Mouse (Mus musculus) neural tube, embryonic 15.5 days (tissue): ENCODE measurements around the gene Olfr250. TPM values are rescaled to one million over a fixed set of nuclear protein-coding genes. Genes with fewer than 3 reads are reported as not detected.
"Not testable (repeated sequence)": the region's sequence is repeated elsewhere in the genome, so short reads cannot be mapped to it uniquely, and the experiment has no call there.

ENCODE experiments used
- ATAC-seq: fragments of 200-750 bp; cut with Nextera tagmentation; 2 replicates; pipeline ENCODE4 v1.8.0; 2017; ENCODE audit warnings: mild to moderate bottlenecking, moderate TSS enrichment, moderate library complexity; ENCODE audit not compliant: low FRiP score
- H3K27ac ChIP-seq: fragments of 300-500 bp; sonication (generic); replicated peaks from 2 replicates; pipeline ENCODE4 v1.5.1; 2015; ENCODE audit warnings: mild to moderate bottlenecking, inconsistent platforms
- H3K27me3 ChIP-seq: fragments of 300-500 bp; sonication (generic); replicated peaks from 2 replicates; pipeline ENCODE4 v1.6.1; 2015; ENCODE audit warnings: inconsistent platforms
- H3K36me3 ChIP-seq: fragments of 300-500 bp; sonication (generic); 2 replicates; pipeline ENCODE4 v1.6.1; 2015; ENCODE audit warnings: inconsistent platforms
- H3K4me1 ChIP-seq: fragments of 300-500 bp; sonication (generic); 2 replicates; pipeline ENCODE4 v1.6.1; 2015; ENCODE audit warnings: inconsistent platforms
- H3K4me2 ChIP-seq: fragments of 300-500 bp; sonication (generic); 2 replicates; pipeline ENCODE4 v1.6.1; 2015; ENCODE audit warnings: inconsistent platforms, mild to moderate bottlenecking, moderate library complexity
- H3K4me3 ChIP-seq: fragments of 300-500 bp; sonication (generic); replicated peaks from 2 replicates; pipeline ENCODE4 v1.5.1; 2015; ENCODE audit warnings: mild to moderate bottlenecking, inconsistent platforms
- H3K9ac ChIP-seq: fragments of 300-500 bp; sonication (generic); replicated peaks from 2 replicates; pipeline ENCODE4 v1.6.1; 2015; ENCODE audit warnings: mild to moderate bottlenecking, inconsistent platforms
- H3K9me3 ChIP-seq: fragments of 300-500 bp; sonication (generic); replicated peaks from 2 replicates; pipeline ENCODE4 v1.6.1; 2016; ENCODE audit warnings: inconsistent platforms
- WGBS: fragments of 180-500 bp; shearing (Covaris S2); methylation state at CpG from one replicate; pipeline ENCODE4 v1.1.7; 2015; ENCODE audit warnings: mixed read lengths; 5-methylcytosine and 5-hydroxymethylcytosine counted together
- polyA plus RNA-seq: library from polyadenylated mRNA; unstranded; fragments of >200 nt; fragmentation: Nextera tagmentation; extraction: Ambion mirVana; gene quantifications from 2 replicates; pipeline ENCODE4 v1.2.1, GENCODE M21; 2015

Gene Olfr250
- not detected in 2 replicates for polyA plus RNA-seq

- H3K27me3 ChIP-seq: no peaks in the 10 kb centered on the region
- no peak within 1 kb of the TSS for H3K27ac ChIP-seq
- H3K4me2 ChIP-seq: no peak within 1 kb of the TSS
- no peak within 1 kb of the TSS for H3K9ac ChIP-seq
- no peaks in the 10 kb centered on the region for H3K36me3 ChIP-seq
- H3K4me1 ChIP-seq: no peaks in the 10 kb centered on the region
- no peak within 1 kb of the TSS for H3K4me3 ChIP-seq
- 90% methylated on average over 2 of the region's 2 CpGs for WGBS
- H3K9me3 ChIP-seq: no peaks in the 10 kb centered on the region
- ATAC-seq: no peak
These were observed at the start of gene Olfr250 for GRCm38 (mm10) chr9:38366596-38366995. TSS of gene Olfr250 (plus strand) at chr9:38366896.

- Histone ChIP-seq H3K4me1 (no peaks in the 10 kb centered on the region), H3K9ac (no peak within 1 kb of the TSS), H3K27me3 (no peaks in the 10 kb centered on the region), H3K9me3 (no peaks in the 10 kb centered on the region), H3K27ac (no peak within 1 kb of the TSS), H3K36me3 (no peaks in the 10 kb centered on the region), H3K4me3 (no peak within 1 kb of the TSS), H3K4me2 (no peak within 1 kb of the TSS)
- 79% methylated on average over 3 of the region's 3 CpGs for WGBS
- no peak for ATAC-seq
These were observed 37.9 kb upstream of the Olfr250 start, which contains the start of gene Olfr25 for GRCm38 (mm10) chr9:38328760-38329159. TSS of gene Olfr25 (plus strand) at chr9:38329060.

GRCm38 (mm10) chr9:38348111-38348510 is 18.6 kb upstream of the Olfr250 start, which contains the start of gene Olfr898:
TSS of gene Olfr898 (plus strand) at chr9:38348411.
- 91% methylated on average over 4 of the region's 4 CpGs for WGBS
- no peaks in the 10 kb centered on the region for H3K9me3 ChIP-seq
- no peak within 1 kb of the TSS for H3K4me2 ChIP-seq
- no peak for ATAC-seq
- H3K4me3 ChIP-seq: no peak within 1 kb of the TSS
- H3K4me1 ChIP-seq: no peaks in the 10 kb centered on the region
- no peak within 1 kb of the TSS for H3K27ac ChIP-seq
- H3K36me3 ChIP-seq: no peaks in the 10 kb centered on the region
- no peak within 1 kb of the TSS for H3K9ac ChIP-seq
- no peaks in the 10 kb centered on the region for H3K27me3 ChIP-seq

- H3K4me1 ChIP-seq: no peaks in the 10 kb centered on the region
- H3K4me3 ChIP-seq: no peak within 1 kb of the TSS
- H3K9me3 ChIP-seq: no peaks in the 10 kb centered on the region
- no peak within 1 kb of the TSS for H3K27ac ChIP-seq
- H3K27me3 ChIP-seq: no peaks in the 10 kb centered on the region
- H3K36me3 ChIP-seq: no peaks in the 10 kb centered on the region
- H3K4me2 ChIP-seq: no peak within 1 kb of the TSS
- ATAC-seq: no peak
- H3K9ac ChIP-seq: no peak within 1 kb of the TSS
- WGBS: 68% methylated on average over 2 of the region's 2 CpGs
These were observed 10.1 kb downstream of the Olfr250 start, which contains the start of gene Olfr251 for GRCm38 (mm10) chr9:38376786-38377185. TSS of gene Olfr251 (plus strand) at chr9:38377086.

- no peak for ATAC-seq
- Histone ChIP-seq H3K27me3 (no peaks in the 10 kb centered on the region), H3K4me2 (no peak within 1 kb of the TSS), H3K9me3 (no peaks in the 10 kb centered on the region), H3K36me3 (no peaks in the 10 kb centered on the region), H3K4me3 (no peak within 1 kb of the TSS), H3K9ac (no peak within 1 kb of the TSS), H3K4me1 (no peaks in the 10 kb centered on the region), H3K27ac (no peak within 1 kb of the TSS)
- 81% methylated on average over 1 of the region's 1 CpGs for WGBS
These were observed 34.7 kb downstream of the Olfr250 start, which contains the start of gene Olfr147 for GRCm38 (mm10) chr9:38401398-38401797. TSS of gene Olfr147 (plus strand) at chr9:38401698.

- H3K4me1 ChIP-seq, H3K9ac ChIP-seq, H3K9me3 ChIP-seq, H3K36me3 ChIP-seq, H3K4me3 ChIP-seq, ATAC-seq, H3K27ac ChIP-seq, H3K27me3 ChIP-seq, H3K4me2 ChIP-seq: not testable (repeated sequence)
- WGBS: 90% methylated on average over 3 of the region's 3 CpGs
These were observed 40.8 kb downstream of the Olfr250 start for GRCm38 (mm10) chr9:38407502-38407901.

- ATAC-seq, H3K4me2 ChIP-seq, H3K9me3 ChIP-seq, H3K27ac ChIP-seq, H3K36me3 ChIP-seq, H3K4me3 ChIP-seq, H3K9ac ChIP-seq, H3K27me3 ChIP-seq, H3K4me1 ChIP-seq: not testable (repeated sequence)
- WGBS: 95% methylated on average over 14 of the region's 14 CpGs
These were observed 46.8 kb downstream of the Olfr250 start for GRCm38 (mm10) chr9:38413502-38413901.

Other genes with a start within 250 kb of the Olfr250 start
- gene Olfr890, start 224.4 kb upstream of the Olfr250 start, polyA plus RNA-seq: not detected in 2 replicates
- gene Olfr891, start 186.1 kb upstream of the Olfr250 start, polyA plus RNA-seq: not detected in 2 replicates
- not detected in 2 replicates for gene Olfr893, start 158.5 kb upstream of the Olfr250 start, polyA plus RNA-seq
- not detected in 2 replicates for gene Olfr894, start 148.8 kb upstream of the Olfr250 start, polyA plus RNA-seq
- not detected in 2 replicates for gene Olfr143, start 114.1 kb upstream of the Olfr250 start, polyA plus RNA-seq
- not detected in 2 replicates for gene Olfr895, start 99.0 kb upstream of the Olfr250 start, polyA plus RNA-seq
- not detected in 2 replicates for gene Olfr896-ps1, start 75.8 kb upstream of the Olfr250 start, polyA plus RNA-seq
- not detected in 2 replicates for gene Olfr25, start 37.8 kb upstream of the Olfr250 start, polyA plus RNA-seq
- not detected in 2 replicates for gene Olfr898, start 18.5 kb upstream of the Olfr250 start, polyA plus RNA-seq
- gene Olfr251, start 10.2 kb downstream of the Olfr250 start, polyA plus RNA-seq: not detected in 2 replicates
- gene Olfr147, start 34.8 kb downstream of the Olfr250 start, polyA plus RNA-seq: not detected in 2 replicates
- gene Olfr901, start 62.6 kb downstream of the Olfr250 start, polyA plus RNA-seq: not detected in 2 replicates
- not detected in 2 replicates for gene Olfr902, start 80.8 kb downstream of the Olfr250 start, polyA plus RNA-seq
- not detected in 2 replicates for gene Olfr904, start 96.2 kb downstream of the Olfr250 start, polyA plus RNA-seq
- not detected in 2 replicates for gene Olfr905, start 104.2 kb downstream of the Olfr250 start, polyA plus RNA-seq
- not detected in 2 replicates for gene Olfr906, start 120.2 kb downstream of the Olfr250 start, polyA plus RNA-seq
- not detected in 2 replicates for gene Olfr907, start 128.9 kb downstream of the Olfr250 start, polyA plus RNA-seq
- not detected in 2 replicates for gene Olfr911-ps1, start 154.7 kb downstream of the Olfr250 start, polyA plus RNA-seq
- not detected in 2 replicates for gene Olfr910, start 171.0 kb downstream of the Olfr250 start, polyA plus RNA-seq
- not detected in 2 replicates for gene Olfr912, start 213.3 kb downstream of the Olfr250 start, polyA plus RNA-seq
- not detected in 2 replicates for gene Olfr913, start 225.9 kb downstream of the Olfr250 start, polyA plus RNA-seq
- not detected in 2 replicates for gene Olfr914, start 238.2 kb downstream of the Olfr250 start, polyA plus RNA-seq